In genomic region chr11:42067788-42068187, GRCm38 (mm10) we compare ENCODE assay signal across 9 mouse cellular contexts.
DNase-seq lines count a peak whose midpoint lies in the region; ATAC-seq and TF ChIP-seq lines count a peak whose summit lies in the region.
"Had no signal": no experiment of that assay in that cellular context is flagged by ENCODE, and none has a peak within 500 bp of the region (broad histone marks: within the 10 kb centered on the region; RNA-seq: fewer than 3 reads in every experiment).

No protein-coding gene starts in this region.

- DNase-seq in ES-E14 (ENCODE audit: low read depth, low spot score), result peak; percentile 25
- peak; percentile 75 for DNase-seq in embryo, embryonic 10.5 days (ENCODE audit: low spot score)
- DNase-seq in hindlimb bud, embryonic 11.5 days (ENCODE audit: extremely low spot score, low read depth, low spot score), result peak; percentile 30
- DNase-seq in left cerebral cortex, postnatal 14 days (ENCODE audit: low spot score in 2 of 2), result peak; percentile 56 to 74
- peak; percentile 9 for DNase-seq in right cerebral cortex, postnatal 4 days

- WGBS in forebrain, embryonic 13.5 days, result 10% methylated on average over 5 of the region's 5 CpGs
- 11% methylated on average over 5 of the region's 5 CpGs for WGBS in forebrain, embryonic 12.5 days
- WGBS in intestine, embryonic 15.5 days, result 14% methylated on average over 5 of the region's 5 CpGs

- 0 out of 2 replicates have a peak, but pooled peaks have one; percentile 70 for ATAC-seq in forebrain, embryonic 13.5 days
- ATAC-seq in forebrain, embryonic 12.5 days (ENCODE audit: low FRiP score), result no peak
- ATAC-seq in intestine, embryonic 15.5 days, result no peak

- no peak overlapping the region for H3K27ac ChIP-seq in forebrain, embryonic 13.5 days
- no peak overlapping the region for H3K27ac ChIP-seq in forebrain, embryonic 12.5 days
- H3K27ac ChIP-seq in ES-E14 (ENCODE audit: insufficient read depth, low read depth, low read length, poor library complexity, severe bottlenecking), result no peak overlapping the region
- H3K27ac ChIP-seq in intestine, embryonic 15.5 days, result no peak overlapping the region
- H3K27ac ChIP-seq: heart, embryonic 15.5 days had no signal

- H3K27me3 ChIP-seq in forebrain, embryonic 13.5 days, result no peaks in the 10 kb centered on the region
- no peaks in the 10 kb centered on the region for H3K27me3 ChIP-seq in forebrain, embryonic 12.5 days
- H3K27me3 ChIP-seq in intestine, embryonic 15.5 days (replicated peaks), result no peaks in the 10 kb centered on the region
- H3K27me3 ChIP-seq: heart, embryonic 15.5 days had no signal

- in situ Hi-C loops in ES-E14 (cut with MboI; ENCODE audit: low sequenced_read_pairs in 2 of 2, unreplicated experiment in 2 of 2), result no loop called here

- no peak overlapping the region for H3K9ac ChIP-seq in forebrain, embryonic 13.5 days
- H3K9ac ChIP-seq in forebrain, embryonic 12.5 days, result no peak overlapping the region
- H3K9ac ChIP-seq in ES-E14 (ENCODE audit: insufficient read depth, low read depth, low read length, poor library complexity, severe bottlenecking), result no peak overlapping the region
- no peak overlapping the region for H3K9ac ChIP-seq in intestine, embryonic 15.5 days
- H3K9ac ChIP-seq: heart, embryonic 15.5 days had no signal

- intact Hi-C loops in left cerebral cortex, postnatal 14 days (cut with DNase I), result loop anchor here (5.0 kb wide), 2 partner anchors 730 to 1140 kb away; no protein-coding TSS in a partner anchor

- no peaks in the 10 kb centered on the region for H3K9me3 ChIP-seq in forebrain, embryonic 13.5 days (replicated peaks)
- H3K9me3 ChIP-seq in forebrain, embryonic 12.5 days, result no peaks in the 10 kb centered on the region
- no peaks in the 10 kb centered on the region for H3K9me3 ChIP-seq in ES-E14 (ENCODE audit: control insufficient read depth, insufficient read depth, low read depth, low read length)
- no peaks in the 10 kb centered on the region for H3K9me3 ChIP-seq in intestine, embryonic 15.5 days
- H3K9me3 ChIP-seq: heart, embryonic 15.5 days had no signal

- H3K36me3 ChIP-seq in forebrain, embryonic 13.5 days (ENCODE audit: poor library complexity, severe bottlenecking), result no peaks in the 10 kb centered on the region
- no peaks in the 10 kb centered on the region for H3K36me3 ChIP-seq in forebrain, embryonic 12.5 days (replicated peaks)
- H3K36me3 ChIP-seq in ES-E14 (ENCODE audit: control insufficient read depth, insufficient read depth, low read length, poor library complexity, severe bottlenecking), result no peaks in the 10 kb centered on the region
- H3K36me3 ChIP-seq in intestine, embryonic 15.5 days, result no peaks in the 10 kb centered on the region
- H3K36me3 ChIP-seq: heart, embryonic 15.5 days had no signal

- H3K4me1 ChIP-seq in forebrain, embryonic 13.5 days, result no peaks in the 10 kb centered on the region
- H3K4me1 ChIP-seq in forebrain, embryonic 12.5 days, result no peaks in the 10 kb centered on the region
- H3K4me1 ChIP-seq in ES-E14 (ENCODE audit: control insufficient read depth in 2 of 2, insufficient read depth in 2 of 2, low read length in 2 of 2, poor library complexity in 1 of 2), result no peaks in the 10 kb centered on the region
- no peaks in the 10 kb centered on the region for H3K4me1 ChIP-seq in intestine, embryonic 15.5 days (replicated peaks)
- H3K4me1 ChIP-seq: heart, embryonic 15.5 days had no signal

- H3K4me2 ChIP-seq in forebrain, embryonic 13.5 days, result no peak overlapping the region
- no peak overlapping the region for H3K4me2 ChIP-seq in forebrain, embryonic 12.5 days
- no peak overlapping the region for H3K4me2 ChIP-seq in intestine, embryonic 15.5 days (replicated peaks)
- H3K4me2 ChIP-seq: heart, embryonic 15.5 days had no signal

- H3K4me3 ChIP-seq in forebrain, embryonic 13.5 days, result no peak overlapping the region
- no peak overlapping the region for H3K4me3 ChIP-seq in forebrain, embryonic 12.5 days (replicated peaks)
- H3K4me3 ChIP-seq in ES-E14 (ENCODE audit: insufficient read depth in 1 of 2, low read depth in 1 of 2, low read length in 2 of 2, poor library complexity in 1 of 2, severe bottlenecking in 1 of 2), result no peak overlapping the region
- H3K4me3 ChIP-seq in intestine, embryonic 15.5 days (replicated peaks), result no peak overlapping the region
- H3K4me3 ChIP-seq: heart, embryonic 15.5 days had no signal

TF ChIP-seq in ES-E14, 5 proteins besides CTCF, POLR2A, EP300 and RAD21:
- no peak for TF ChIP-seq MAFK (IDR thresholded peaks at IDR 0.05; ENCODE audit: insufficient read depth, low read depth, low read length)
- no peak for TF ChIP-seq ZNF384 (IDR thresholded peaks at IDR 0.05; ENCODE audit: low read depth, low read length)
- no peak for TF ChIP-seq CHD2 (IDR thresholded peaks at IDR 0.05; ENCODE audit: low read depth, low read length)
- TF ChIP-seq HCFC1 (IDR thresholded peaks at IDR 0.05; ENCODE audit: borderline replicate concordance, insufficient read depth, low read length), result no peak
- TF ChIP-seq ZC3H11A (IDR thresholded peaks at IDR 0.05; ENCODE audit: borderline replicate concordance, low read depth, low read length), result no peak

Comparison
In these comparisons a context has a peak if more than half of its experiments do, and no peak if none do; other contexts are left out.
1. DNase-seq: peak in every context shown above with its lines; median percentile 75 in embryo, embryonic 10.5 days; 65 in left cerebral cortex, postnatal 14 days; 30 in hindlimb bud, embryonic 11.5 days; 25 in ES-E14; 9 in right cerebral cortex, postnatal 4 days.